Mouse (Mus musculus) c-Kit-positive CD71-positive TER-119-negative erythroid progenitor cells, embryonic 14.5 days (primary cell): ENCODE measurements around the gene Fam107a.

Experiments used
- DNase-seq: peaks from one replicate; pipeline ENCODE4 v3.0.0-alpha.2; 2013; ENCODE audit warnings: low read depth

Gene Fam107a

DNA sequence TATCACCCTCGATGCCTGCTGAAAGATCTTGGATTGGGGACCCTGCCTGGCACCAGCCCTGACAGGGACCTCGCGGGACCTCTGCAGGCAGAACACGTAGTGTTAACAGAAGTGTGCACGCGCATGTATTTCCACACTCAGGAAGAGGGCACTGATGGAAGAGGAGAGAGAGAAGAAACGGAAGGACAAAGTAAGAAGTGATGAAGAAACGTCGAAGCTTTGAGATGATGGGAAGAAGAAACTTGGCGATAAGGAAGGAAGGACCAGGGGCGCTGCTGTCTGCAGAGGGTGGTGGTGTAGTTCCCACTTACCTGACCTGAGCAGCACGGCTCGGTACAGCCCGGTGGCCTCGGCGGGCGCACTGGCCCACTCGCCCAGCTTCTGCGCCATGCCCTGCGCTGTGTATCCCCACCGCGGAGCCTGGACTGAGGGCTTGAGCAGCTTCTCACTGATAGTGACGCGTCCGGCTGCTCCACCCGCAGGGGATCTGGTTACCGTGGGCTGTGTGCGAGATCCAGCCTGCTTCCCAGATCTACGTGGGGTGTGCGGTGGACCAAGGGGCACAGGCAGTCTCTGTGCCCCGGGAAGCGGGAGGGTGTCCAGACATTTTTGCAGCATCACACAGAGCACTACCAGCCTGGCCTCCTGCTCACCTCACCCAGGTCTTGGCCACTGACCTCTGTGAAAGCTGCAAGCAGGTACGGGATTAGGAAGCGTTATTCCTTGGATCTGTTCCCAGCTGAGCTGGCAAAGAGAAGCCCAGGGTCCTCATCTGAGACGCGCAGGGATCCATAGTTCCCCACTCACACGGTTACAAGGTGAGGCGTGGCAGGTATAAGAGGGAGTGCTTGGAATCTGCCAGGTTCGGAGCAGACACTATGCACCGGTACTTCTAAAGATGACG, at the start of gene Fam107a:
Gene Fam107a (minus strand): TSS at position 830 of the 904 bp plus-strand sequence.
- no peak for DNase-seq

DNA sequence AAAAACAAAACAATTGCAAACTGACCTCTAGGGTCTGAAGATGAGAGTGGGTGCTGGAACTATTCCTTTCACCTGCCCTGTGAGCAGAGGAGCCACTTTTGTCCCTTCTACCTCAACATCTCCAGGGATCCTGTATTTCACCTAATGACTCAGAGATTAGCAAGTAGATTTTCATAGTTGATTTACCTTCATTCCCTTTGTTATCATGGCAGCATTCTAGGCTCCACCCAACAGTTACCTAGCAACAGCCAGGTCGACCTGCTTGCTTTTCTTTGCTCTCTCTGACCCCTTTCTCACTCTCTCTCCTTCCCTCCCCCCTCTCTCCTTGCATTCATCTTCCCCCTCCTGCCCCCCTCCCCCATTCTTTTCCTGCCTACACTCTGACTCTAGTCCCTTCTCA, 49.3 kb upstream of the Fam107a start:
- DNase-seq = no peak

DNA sequence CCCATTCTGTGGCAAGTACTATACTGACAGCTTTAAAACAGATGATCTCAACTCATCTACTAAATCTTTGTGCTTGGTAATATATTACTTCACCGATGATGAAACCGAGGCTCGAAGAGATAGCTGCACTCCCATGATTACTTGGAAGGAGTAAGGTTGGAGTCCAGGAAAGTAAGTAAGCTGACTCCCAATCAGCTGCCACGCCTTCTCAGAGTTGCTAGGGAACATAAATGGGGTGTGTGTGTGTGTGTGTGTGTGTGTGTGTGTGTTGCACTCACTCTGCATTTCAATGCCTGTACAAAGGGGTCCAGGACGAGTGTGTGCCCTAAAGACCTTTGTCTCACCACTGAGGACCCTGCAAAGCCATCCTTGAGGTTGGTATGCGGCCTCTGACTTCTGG, 48.0 kb upstream of the Fam107a start:
- no peak for DNase-seq

GRCm38 (mm10) chr14:8356836-8357235, 39.0 kb upstream of the Fam107a start:
- no peak for DNase-seq

DNA sequence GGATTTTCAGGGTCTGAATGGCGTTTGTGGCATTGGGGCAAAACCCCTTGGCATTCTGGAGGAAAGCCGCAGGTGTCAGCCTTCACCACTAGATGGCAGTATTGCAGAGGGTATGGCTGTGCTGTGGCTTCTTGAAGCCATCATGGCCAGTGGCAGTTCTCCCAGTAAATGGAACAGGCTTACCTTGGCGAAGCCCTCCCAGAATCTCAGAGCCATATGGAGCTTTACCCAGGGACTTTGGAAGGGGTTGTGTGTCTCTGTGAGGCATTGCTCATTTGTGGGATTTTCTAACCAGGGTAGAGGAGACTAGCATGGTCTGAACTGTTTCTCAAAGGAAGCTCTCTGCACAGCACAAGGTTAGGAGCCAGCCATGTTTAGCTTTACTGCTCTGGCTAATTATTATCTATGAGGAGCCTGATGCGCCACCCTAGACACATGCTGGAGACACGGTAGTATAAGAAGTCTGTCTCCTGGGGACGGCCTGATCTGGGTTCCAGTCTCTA, 38.2 kb upstream of the Fam107a start:
- DNase-seq = peak; percentile 37

DNA sequence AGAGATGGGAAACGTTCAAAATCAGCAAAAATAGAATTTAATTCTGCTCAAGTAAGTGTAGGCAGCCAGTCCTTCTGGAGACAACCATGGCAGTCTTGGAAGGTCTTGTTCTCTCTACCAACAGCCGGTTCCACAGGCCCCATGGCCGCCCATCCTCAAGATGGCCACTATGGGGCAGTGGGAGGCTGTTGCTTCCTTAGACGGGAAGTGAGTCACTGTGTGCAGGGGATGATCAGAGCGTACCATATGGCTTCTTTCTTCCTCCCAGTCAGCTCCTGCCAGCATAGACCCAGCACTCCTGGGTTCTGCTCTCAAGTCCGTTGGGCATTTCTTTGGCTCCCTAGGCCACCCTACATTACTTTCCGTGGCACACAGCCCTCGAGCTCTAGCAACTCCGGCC, 31.1 kb upstream of the Fam107a start:
- no peak for DNase-seq

DNA sequence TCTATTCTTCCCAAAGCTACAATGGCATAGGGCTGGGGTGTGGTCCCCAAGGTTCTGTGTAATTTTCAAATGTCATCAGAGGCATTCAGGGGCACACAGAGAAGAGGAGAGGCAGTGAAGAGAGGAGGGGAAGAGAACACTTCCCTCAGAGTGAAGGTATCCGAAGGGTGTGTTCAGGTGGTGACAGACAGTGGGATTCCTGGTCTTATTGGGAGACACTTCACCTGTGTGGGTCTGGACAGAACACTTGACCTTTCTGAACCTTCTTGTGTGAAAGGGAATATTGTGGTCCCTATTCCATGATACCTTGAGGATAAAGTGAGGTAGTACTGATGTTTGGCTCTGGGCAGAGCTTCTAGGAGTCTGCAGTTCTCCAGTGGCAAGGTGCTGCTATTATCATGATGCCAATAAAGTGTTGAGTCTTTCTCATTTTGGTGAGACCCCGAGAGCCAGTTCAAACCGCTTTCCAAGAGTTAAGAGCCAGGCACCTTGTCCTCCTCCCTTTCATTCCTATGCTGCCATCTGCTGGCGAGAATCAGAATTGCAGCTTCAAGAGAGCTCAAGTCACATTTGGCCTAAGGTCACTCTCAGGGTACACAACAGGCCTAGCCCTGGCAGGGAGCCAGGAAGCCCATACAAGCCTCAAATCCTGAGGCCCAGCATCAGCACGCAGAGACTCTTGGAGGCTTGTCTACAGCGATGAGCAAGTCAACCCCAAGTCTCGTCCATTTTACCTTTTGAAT, 28.6 kb upstream of the Fam107a start:
- DNase-seq = peak; percentile 66

- no peak for DNase-seq
Measured at GRCm38 (mm10) chr14:8345566-8345965, 27.7 kb upstream of the Fam107a start.

DNA sequence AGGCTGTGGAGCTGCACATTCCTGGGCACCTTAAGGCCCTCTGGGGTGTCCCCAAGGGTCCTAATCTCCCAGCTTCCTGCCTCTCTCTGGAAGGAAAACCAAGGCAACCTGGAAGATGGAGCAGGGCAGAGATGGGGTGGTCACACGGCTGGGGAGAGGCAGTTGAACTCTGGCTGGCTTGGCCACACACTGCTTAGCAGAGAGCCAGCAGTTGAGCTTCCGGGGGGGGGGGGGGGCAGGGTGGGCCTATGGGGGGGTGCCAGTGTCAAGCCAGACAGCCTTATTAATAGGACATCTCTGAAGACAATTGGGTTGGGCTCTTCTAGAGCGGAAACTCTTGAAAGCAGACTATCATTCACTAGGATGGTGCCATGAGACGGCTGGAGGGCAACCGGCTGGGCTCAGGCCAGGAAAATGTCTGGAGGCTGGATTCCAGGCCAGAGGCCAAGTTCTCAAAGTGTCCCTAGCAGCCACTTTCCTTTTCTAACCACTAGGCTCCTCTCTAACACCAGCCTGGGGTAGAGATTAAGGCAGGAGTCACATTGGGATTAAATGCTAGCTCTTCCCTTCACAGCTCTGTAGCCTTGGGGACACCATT, 24.8 kb upstream of the Fam107a start:
- no peak for DNase-seq

DNA sequence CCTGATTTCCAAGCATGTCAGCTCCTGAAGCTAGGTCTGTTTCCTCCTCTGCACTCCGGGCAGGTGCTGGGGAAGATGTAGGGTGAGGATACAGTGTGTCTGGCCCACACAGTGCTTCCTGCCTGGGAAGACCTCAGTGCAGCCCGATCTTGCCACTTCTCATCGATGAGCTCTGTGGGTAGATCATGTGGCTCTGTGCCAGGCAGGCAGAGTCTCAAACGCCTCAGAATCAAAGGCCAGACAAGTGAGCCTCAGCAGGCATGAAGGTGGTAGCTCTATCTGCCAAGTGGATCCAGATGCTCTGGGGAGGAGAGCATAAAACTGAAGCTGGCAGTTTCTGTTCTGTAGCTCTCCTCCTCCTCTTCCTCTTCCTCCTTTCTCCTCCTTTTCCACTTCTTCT, 22.4 kb upstream of the Fam107a start:
- DNase-seq = no peak

- no peak for DNase-seq
Measured at GRCm38 (mm10) chr14:8335947-8336346, 18.1 kb upstream of the Fam107a start.

GRCm38 (mm10) chr14:8334511-8334910, 16.7 kb upstream of the Fam107a start:
- no peak for DNase-seq

- no peak for DNase-seq
Measured at GRCm38 (mm10) chr14:8332314-8333252, 14.8 kb upstream of the Fam107a start.

DNA sequence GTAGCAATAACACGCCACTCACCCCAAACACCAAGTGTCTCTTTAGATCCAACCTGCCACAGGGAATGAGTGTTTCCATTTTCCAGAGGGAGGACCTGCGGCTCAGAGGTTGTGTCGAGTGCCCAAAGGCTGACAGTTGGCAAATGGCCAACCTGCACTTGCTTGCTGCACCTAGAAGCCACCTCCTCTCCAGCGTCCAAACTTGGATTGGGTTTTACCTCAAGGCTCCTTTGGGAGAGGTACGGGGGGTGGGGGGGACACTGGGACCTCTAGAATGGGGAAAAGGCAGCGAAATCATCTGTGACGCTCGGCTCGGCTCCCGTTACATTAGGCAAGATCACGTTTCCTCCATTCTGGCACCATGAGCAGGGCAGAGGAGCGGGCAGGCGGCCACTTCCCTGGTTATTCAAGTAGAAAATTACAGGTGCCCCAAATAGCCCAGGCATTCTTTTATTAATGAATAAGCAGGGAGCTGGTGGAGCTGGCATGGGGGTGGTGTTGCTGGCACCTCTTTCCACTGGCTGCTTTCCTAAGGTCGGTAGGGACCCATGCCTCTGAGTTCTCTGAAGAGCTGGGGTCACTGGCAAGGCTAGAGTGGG, 13.6 kb upstream of the Fam107a start:
- no peak for DNase-seq

GRCm38 (mm10) chr14:8330390-8330789, 12.6 kb upstream of the Fam107a start:
- no peak for DNase-seq

GRCm38 (mm10) chr14:8329552-8329951, 11.7 kb upstream of the Fam107a start:
- DNase-seq = no peak

- no peak for DNase-seq
Measured at GRCm38 (mm10) chr14:8327371-8327770, 9.5 kb upstream of the Fam107a start.

GRCm38 (mm10) chr14:8326961-8327360, 9.1 kb upstream of the Fam107a start:
- DNase-seq = no peak

DNA sequence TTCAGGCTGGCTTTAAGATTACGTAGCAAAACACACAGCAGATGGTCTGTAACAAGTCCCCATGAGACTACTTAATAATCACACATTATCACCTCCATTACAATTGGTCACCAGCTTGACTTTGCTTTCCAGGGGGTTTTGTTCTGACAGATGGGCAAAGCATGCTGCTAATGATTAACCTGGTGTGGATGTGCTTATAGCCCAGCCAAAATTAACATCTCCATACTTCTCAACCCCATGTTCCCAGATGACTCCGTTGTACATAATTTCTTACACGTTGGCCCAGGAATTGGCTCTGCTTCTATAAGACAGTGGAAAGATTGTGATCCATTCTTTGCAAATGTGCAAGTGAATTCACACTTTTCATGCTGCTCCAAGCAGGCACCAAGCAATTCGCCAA, 7.9 kb upstream of the Fam107a start:
- no peak for DNase-seq

GRCm38 (mm10) chr14:8320528-8320927, 2.7 kb upstream of the Fam107a start:
- no peak for DNase-seq
